Mouse (Mus musculus) liver, embryonic 12.5 days (tissue): Measurements from ENCODE around the gene Lig4. TPM values are rescaled to one million over a fixed set of nuclear protein-coding genes. Genes with fewer than 3 reads are reported as not detected.

Experiments
- ATAC-seq: fragments of 200-750 bp; cut with Nextera tagmentation; 2 replicates; pipeline ENCODE4 v1.8.0; 2017; ENCODE audit warnings: moderate number of reproducible peaks, mild to moderate bottlenecking, moderate library complexity
- H3K27ac ChIP-seq: fragments of 300-500 bp; sonication (generic); 2 replicates; pipeline ENCODE4 v1.5.1; 2016; ENCODE audit warnings: mild to moderate bottlenecking
- H3K27me3 ChIP-seq: fragments of 300-500 bp; sonication (generic); replicated peaks from 2 replicates; pipeline ENCODE4 v1.6.1; 2016; ENCODE audit warnings: mild to moderate bottlenecking, moderate library complexity
- H3K36me3 ChIP-seq: fragments of 300-500 bp; sonication (generic); 2 replicates; pipeline ENCODE4 v1.6.1; 2016; ENCODE audit warnings: mild to moderate bottlenecking, moderate library complexity
- H3K4me1 ChIP-seq: fragments of 300-500 bp; sonication (generic); 2 replicates; pipeline ENCODE4 v1.6.1; 2016
- H3K4me2 ChIP-seq: fragments of 300-500 bp; sonication (generic); 2 replicates; pipeline ENCODE4 v1.6.1; 2016; ENCODE audit warnings: mild to moderate bottlenecking, moderate library complexity
- H3K4me3 ChIP-seq: fragments of 300-500 bp; sonication (generic); 2 replicates; pipeline ENCODE4 v1.5.1; 2016; ENCODE audit warnings: mild to moderate bottlenecking, moderate library complexity
- H3K9ac ChIP-seq: fragments of 300-500 bp; sonication (generic); 2 replicates; pipeline ENCODE4 v1.6.1; 2016; ENCODE audit warnings: mild to moderate bottlenecking, moderate library complexity
- H3K9me3 ChIP-seq: fragments of 300-500 bp; sonication (generic); replicated peaks from 2 replicates; pipeline ENCODE4 v1.6.1; 2016; ENCODE audit warnings: mild to moderate bottlenecking, moderate library complexity
- WGBS: fragments of 180-500 bp; shearing (Covaris S2); methylation state at CpG from one replicate; pipeline ENCODE4 v1.1.7; 2016; ENCODE audit not compliant: insufficient replicate concordance; 5-methylcytosine and 5-hydroxymethylcytosine counted together
- polyA plus RNA-seq: library from polyadenylated mRNA; unstranded; fragments of >200 nt; fragmentation: Nextera tagmentation; extraction: Ambion mirVana; gene quantifications from 2 replicates; pipeline ENCODE4 v1.2.1, GENCODE M21; 2016

Gene Lig4
- 1.6 and 2.0 TPM in 2 replicates for polyA plus RNA-seq

DNA sequence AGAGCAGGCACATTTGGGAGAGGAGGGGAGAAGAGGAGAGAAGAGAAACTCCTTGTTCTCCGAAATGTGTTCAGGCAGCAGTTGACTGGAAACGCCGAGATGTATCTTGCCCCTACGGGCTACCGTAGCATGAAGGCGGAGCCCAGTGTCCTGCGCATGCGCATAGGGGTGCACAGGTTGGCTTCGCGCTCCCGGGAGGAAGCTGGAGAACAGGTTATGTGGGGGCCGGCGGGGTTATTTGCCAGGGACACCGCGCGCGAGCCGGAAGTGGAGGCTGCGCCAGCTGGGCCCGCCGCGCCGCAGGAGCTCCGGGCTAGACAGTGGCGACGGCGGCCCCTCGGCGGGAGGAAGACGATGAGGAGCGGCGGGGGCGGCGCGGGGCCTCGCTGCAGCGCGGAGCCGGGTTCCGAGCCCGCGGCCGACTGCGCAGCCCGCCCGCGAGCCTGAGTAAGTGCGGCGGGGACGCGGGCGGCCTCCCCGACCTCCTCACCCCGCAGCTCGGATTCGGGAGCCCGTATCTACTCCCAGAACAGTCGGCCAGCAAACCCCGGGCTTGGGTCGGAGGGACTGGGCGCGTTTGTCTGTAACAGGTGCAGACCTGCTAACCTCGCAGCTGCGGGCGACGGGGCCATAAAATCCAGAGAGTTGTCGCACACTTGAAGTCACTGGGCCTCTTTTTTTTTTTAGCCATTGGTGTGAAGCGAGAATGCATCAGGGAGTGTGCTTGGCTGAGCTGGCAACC is at the start of gene Lig4, which contains the start of gene Abhd13:
TSS of gene Lig4 (minus strand) at position 114 of the 742 bp plus-strand sequence.
TSS of gene Abhd13 (plus strand) at position 135 of the 742 bp plus-strand sequence.
- H3K36me3 ChIP-seq = peaks cover 16% of the 10 kb centered on the region
- peaks cover 47% of the 10 kb centered on the region for H3K4me1 ChIP-seq
- H3K27me3 ChIP-seq = no peaks in the 10 kb centered on the region
- H3K4me3 ChIP-seq = peak within 1 kb of the TSS; percentile 90
- peak within 1 kb of the TSS; percentile 88 for H3K27ac ChIP-seq
- H3K9me3 ChIP-seq = no peaks in the 10 kb centered on the region
- under 1% methylated on average over 68 of the region's 68 CpGs for WGBS
- H3K4me2 ChIP-seq = peak within 1 kb of the TSS; percentile 85
- peak within 1 kb of the TSS; percentile 90 for H3K9ac ChIP-seq
- ATAC-seq = peak; percentile 70

DNA sequence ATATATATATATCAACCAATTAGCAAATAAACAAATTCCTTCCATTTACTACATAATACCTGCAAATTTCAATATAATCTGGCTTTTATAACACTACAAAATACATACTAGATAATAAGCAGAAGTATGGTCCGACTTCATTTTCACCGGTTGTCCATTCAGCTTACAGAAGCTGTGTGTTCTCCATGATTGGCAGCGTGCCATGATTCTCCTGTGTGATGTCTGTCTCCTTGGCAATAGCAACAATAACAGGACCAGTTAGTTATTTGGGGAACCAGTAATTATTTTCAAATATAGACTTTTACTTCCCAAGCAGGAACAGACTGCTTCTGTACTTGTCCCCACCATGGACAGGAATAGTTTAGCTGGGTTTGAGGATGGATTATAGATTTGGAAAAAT is 39.7 kb upstream of the Lig4 start:
- Histone ChIP-seq H3K27me3 (no peaks in the 10 kb centered on the region), H3K27ac (no peak overlapping the region), H3K4me3 (no peak overlapping the region), H3K36me3 (no peaks in the 10 kb centered on the region), H3K4me2 (no peak overlapping the region), H3K4me1 (no peaks in the 10 kb centered on the region), H3K9ac (no peak overlapping the region), H3K9me3 (no peaks in the 10 kb centered on the region)
- 78% methylated on average over 3 of the region's 3 CpGs for WGBS
- no peak for ATAC-seq

DNA sequence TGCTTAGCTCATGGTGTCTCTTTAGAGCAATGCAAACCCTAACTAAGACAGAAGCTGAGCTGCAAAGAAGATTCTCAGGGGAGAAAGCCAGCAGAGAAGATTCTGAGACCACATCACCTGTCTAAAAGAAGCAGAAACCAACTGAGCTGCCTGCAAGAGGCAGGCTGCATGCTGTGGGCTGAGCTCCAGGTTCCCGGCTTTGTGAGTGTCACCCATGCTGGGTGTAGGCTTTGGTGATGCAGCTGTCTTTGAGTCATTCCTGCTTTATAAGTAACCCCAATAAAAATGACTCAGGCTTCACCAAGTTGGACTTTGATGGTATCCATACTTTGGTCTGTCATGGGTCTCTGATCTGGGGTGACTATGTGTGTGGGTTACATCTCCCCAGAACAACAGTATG is 38.8 kb upstream of the Lig4 start:
- no peaks in the 10 kb centered on the region for H3K36me3 ChIP-seq
- no peak for ATAC-seq
- H3K4me2 ChIP-seq = no peak overlapping the region
- H3K4me1 ChIP-seq = no peaks in the 10 kb centered on the region
- H3K9ac ChIP-seq = no peak overlapping the region
- no peaks in the 10 kb centered on the region for H3K9me3 ChIP-seq
- H3K27me3 ChIP-seq = no peaks in the 10 kb centered on the region
- H3K4me3 ChIP-seq = no peak overlapping the region
- H3K27ac ChIP-seq = no peak overlapping the region
- WGBS = 54% methylated on average over 1 of the region's 1 CpGs

DNA sequence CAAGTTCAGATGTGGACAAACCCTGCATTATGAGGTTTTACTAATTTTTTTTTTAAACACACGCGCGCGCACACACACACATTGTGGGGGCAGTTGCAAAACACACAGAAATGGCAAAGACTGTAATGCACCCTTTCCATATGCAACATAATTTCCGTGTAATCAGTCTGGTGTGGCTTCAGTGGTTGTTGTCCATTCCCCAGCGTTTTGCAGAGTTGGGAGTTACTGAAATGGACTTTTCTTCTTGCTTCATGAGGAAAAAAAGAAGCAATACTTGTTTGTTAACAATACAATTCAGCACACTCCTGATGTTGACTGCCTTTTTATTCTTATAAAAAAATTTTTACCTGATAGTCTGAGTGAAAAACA is 30.2 kb upstream of the Lig4 start:
- Histone ChIP-seq H3K4me1 (no peaks in the 10 kb centered on the region), H3K9ac (no peak overlapping the region), H3K4me2 (no peak overlapping the region), H3K27me3 (peaks cover 27% of the 10 kb centered on the region), H3K4me3 (no peak overlapping the region), H3K9me3 (no peaks in the 10 kb centered on the region), H3K36me3 (no peaks in the 10 kb centered on the region), H3K27ac (no peak overlapping the region)
- ATAC-seq = no peak
- WGBS = 36% methylated on average over 6 of the region's 6 CpGs

DNA sequence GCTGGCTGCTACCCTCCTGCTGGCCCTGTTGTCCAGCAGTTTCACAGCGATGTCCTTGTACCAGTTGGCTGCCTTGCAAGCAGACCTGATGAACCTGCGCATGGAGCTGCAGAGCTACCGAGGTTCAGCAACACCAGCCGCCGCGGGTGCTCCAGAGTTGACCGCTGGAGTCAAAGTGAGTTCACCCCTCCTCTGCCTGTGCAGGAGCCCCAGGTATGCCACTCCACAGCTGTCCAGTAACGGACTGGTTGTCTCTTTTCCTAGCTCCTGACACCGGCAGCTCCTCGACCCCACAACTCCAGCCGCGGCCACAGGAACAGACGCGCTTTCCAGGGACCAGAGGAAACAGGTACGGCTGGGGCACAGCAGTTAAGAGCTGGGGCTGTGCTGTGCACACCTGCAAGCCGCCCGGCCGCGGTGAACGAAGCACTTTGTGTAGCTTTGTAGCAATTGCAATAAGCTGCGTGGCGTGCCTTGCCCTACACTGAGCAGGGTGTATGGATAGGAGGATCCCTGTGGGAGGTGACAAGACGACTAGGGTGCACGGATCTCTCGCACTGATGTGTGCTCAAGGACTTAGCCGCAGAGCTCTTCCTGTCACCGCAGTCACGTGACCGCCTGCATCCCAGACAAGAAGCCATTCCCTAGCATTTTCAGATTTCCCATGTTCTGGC is 29.6 kb upstream of the Lig4 start:
- WGBS = 8% methylated on average over 29 of the region's 29 CpGs
- Histone ChIP-seq H3K9ac (no peak overlapping the region), H3K27ac (no peak overlapping the region), H3K4me3 (peak overlapping the region; percentile 26), H3K27me3 (peaks cover 27% of the 10 kb centered on the region), H3K9me3 (no peaks in the 10 kb centered on the region), H3K4me1 (no peaks in the 10 kb centered on the region), H3K36me3 (no peaks in the 10 kb centered on the region), H3K4me2 (peak overlapping the region; percentile 55)
- no peak for ATAC-seq

DNA sequence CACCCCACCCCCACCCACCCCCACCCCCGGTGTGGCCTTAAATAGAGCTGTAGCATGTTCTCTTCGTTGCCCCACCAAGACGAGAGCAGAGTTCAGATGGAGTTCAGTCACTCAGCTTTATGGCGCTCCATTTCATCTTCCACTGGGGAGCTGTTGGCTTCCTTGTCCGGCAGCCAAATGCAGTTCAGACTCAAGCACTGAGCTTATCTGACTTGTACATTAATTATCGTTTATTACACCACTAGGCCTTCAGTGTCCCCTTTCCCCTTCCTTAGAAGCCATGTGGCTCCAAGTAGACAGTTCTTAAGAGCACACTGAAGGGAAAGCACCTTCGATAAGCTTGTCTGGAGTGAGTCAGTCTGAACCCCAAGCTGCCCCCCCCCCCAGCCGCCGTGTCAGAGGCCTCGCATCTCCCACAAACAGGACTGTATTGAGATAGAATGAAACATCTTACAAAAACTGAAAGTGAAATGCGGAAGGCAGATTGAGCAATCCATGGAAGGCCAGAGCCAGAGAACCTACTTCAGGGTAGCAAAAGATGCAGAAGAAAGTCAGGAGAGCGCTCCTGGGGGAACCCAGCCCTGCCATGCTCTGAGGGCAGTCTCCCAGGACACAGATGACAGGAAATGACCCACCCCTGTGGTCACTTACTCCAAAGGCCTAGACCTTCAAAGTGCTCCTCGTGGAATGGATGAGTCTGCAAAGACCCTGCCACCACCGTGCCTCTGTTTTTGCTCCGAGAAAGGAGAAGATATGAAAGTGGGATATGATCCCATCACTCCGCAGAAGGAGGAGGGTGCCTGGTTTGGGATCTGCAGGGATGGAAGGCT is 28.9 kb upstream of the Lig4 start, which contains the start of gene Tnfsf13b:
TSS of gene Tnfsf13b (plus strand) at position 312 of the 830 bp plus-strand sequence.
- no peaks in the 10 kb centered on the region for H3K36me3 ChIP-seq
- peak within 1 kb of the TSS; percentile 26 for H3K4me3 ChIP-seq
- H3K27ac ChIP-seq = no peak within 1 kb of the TSS
- no peaks in the 10 kb centered on the region for H3K4me1 ChIP-seq
- H3K9ac ChIP-seq = no peak within 1 kb of the TSS
- WGBS = 59% methylated on average over 16 of the region's 16 CpGs
- no peak for ATAC-seq
- H3K9me3 ChIP-seq = no peaks in the 10 kb centered on the region
- peaks cover 27% of the 10 kb centered on the region for H3K27me3 ChIP-seq
- peak within 1 kb of the TSS; percentile 55 for H3K4me2 ChIP-seq

DNA sequence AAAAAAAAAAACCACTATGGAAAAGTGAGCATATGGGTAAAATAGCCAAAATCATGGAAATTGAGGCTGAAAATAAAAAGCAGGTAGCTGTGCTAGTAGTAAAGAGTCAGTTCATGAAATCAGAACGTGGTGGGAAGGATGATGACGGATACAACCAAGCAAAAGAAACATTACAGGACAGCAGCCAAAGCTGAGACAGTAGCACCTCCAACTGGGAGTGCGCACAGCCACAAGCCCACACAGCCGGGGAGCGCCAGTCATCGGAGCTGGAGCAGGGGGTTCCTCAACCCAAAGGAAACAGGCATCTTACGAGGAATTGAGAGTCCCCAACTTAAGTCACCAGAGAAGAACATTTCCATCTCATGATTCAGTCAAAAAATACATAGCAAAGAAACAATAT is 26.6 kb upstream of the Lig4 start:
- ATAC-seq = no peak
- 70% methylated on average over 7 of the region's 7 CpGs for WGBS
- Histone ChIP-seq H3K9me3 (no peaks in the 10 kb centered on the region), H3K4me1 (no peaks in the 10 kb centered on the region), H3K4me2 (no peak overlapping the region), H3K27me3 (peaks cover 27% of the 10 kb centered on the region), H3K27ac (no peak overlapping the region), H3K36me3 (no peaks in the 10 kb centered on the region), H3K9ac (no peak overlapping the region), H3K4me3 (no peak overlapping the region)

DNA sequence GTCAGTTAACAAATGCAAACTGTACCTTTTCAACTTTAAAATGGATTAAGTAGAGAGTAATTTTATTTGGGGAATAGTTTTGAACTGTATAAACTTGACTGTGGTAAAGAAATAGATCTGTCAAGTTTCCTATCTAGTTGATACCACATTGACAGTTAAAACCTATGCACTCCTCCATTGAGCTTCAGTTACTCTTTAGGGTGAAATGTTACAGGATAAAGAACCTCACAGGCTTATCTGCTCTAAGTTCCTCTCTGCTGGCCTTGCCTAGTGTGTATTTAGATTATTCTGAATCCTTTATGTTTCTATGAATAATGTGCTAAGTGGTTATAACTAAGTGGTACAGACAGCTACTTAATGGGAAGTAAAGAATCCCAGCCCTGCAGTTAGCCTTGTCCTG is 2.7 kb upstream of the Lig4 start:
- peaks cover 23% of the 10 kb centered on the region for H3K36me3 ChIP-seq
- H3K4me2 ChIP-seq = peak overlapping the region; percentile 85
- H3K9me3 ChIP-seq = no peaks in the 10 kb centered on the region
- no peak for ATAC-seq
- H3K27ac ChIP-seq = no peak overlapping the region
- H3K4me1 ChIP-seq = peaks cover 45% of the 10 kb centered on the region
- no peaks in the 10 kb centered on the region for H3K27me3 ChIP-seq
- H3K4me3 ChIP-seq = no peak overlapping the region
- no peak overlapping the region for H3K9ac ChIP-seq

DNA sequence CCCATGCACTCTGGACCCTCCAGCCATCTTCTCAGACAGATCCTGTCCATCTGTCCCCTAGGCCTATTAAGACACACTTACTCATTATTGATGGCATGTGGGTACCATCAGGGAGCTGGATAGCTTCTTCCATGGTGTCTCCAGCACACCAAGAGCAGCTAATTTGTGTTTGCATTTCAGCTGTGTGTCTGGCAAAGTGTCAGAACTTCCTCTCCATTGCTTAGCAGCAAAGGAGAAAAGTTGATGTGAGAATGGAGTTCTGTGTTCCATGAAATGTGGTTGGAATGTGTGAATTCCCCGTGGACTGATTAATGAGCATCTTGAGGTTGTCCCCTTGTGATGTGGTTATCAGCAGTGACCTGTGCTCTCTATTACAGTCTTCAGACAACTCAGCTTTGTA is 2.3 kb upstream of the Lig4 start:
- 16% methylated on average over 1 of the region's 1 CpGs for WGBS
- Histone ChIP-seq H3K27ac (no peak overlapping the region), H3K9ac (no peak overlapping the region), H3K36me3 (peaks cover 23% of the 10 kb centered on the region), H3K4me1 (peaks cover 47% of the 10 kb centered on the region), H3K4me3 (no peak overlapping the region), H3K4me2 (peak overlapping the region; percentile 85), H3K27me3 (no peaks in the 10 kb centered on the region), H3K9me3 (no peaks in the 10 kb centered on the region)
- no peak for ATAC-seq

DNA sequence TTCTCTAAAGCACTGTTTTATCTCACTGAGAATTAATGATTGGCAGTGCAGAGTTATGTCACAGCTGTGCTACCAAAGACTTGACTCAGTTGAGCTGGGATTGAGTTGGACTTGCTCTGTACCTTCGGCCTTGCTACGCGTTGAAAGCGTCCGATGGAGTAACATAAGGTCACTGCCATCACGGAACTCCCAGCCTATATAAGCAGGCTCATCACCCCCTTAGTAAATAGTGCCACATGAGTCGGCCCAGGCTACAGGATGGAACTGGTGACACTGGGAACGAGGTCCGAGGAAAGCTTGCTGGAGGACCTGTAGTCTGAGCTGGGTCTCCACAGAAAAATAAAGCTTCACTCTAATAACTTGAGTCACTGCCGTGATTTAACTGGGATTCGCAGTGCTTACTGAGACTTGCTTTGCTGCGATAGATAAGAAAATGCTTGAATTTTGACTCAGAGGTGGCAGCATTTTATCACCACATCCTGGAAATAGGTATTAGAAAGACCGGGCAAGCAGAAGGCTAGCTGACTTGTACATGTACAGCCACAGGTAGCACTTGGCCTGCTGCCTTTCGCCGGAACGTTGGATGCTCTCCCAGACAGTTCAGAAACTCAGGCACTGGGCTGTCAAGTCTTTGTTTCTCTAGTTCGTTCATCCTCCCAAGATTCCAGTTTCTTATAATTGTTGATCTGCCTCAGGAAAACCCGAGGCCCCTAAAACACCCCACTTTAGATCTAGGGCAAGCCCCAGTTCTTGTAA is 1.2 kb upstream of the Lig4 start:
- Histone ChIP-seq H3K4me2 (peak overlapping the region; percentile 85), H3K27me3 (no peaks in the 10 kb centered on the region), H3K4me1 (peaks cover 47% of the 10 kb centered on the region), H3K9me3 (no peaks in the 10 kb centered on the region), H3K36me3 (peaks cover 18% of the 10 kb centered on the region), H3K9ac (peak overlapping the region; percentile 90), H3K4me3 (peak overlapping the region; percentile 90), H3K27ac (peak overlapping the region; percentile 88; the same call in 1 of the 2 replicates)
- WGBS = 40% methylated on average over 18 of the region's 18 CpGs
- ATAC-seq = no peak

DNA sequence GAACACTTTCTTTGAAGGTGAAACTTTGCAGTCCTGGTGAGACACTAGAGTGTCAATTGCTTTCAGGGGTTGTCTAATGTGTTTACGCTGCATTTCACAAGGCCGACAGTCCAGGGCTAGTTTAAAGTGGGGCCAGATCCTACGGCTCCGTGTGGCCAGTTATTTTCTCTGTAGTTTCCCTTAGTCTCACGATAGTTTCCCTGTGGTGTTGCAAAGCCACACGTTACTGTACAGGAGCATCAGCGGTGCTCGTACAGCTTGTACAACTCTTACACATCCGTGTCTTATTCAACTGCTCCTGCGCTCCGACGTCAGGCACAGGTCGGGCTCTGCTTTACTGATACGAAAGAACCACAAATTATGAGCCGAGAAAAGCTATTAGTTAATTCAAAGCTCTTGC is 470 bp downstream of the Lig4 start:
- H3K27me3 ChIP-seq = no peaks in the 10 kb centered on the region
- no peak for ATAC-seq
- peak overlapping the region; percentile 90 for H3K4me3 ChIP-seq
- peak overlapping the region; percentile 88 for H3K27ac ChIP-seq
- H3K4me1 ChIP-seq = peaks cover 47% of the 10 kb centered on the region
- H3K36me3 ChIP-seq = peaks cover 17% of the 10 kb centered on the region
- 34% methylated on average over 15 of the region's 15 CpGs for WGBS
- peak overlapping the region; percentile 85 for H3K4me2 ChIP-seq
- H3K9ac ChIP-seq = peak overlapping the region; percentile 90
- no peaks in the 10 kb centered on the region for H3K9me3 ChIP-seq
